In the genomic region with DNA sequence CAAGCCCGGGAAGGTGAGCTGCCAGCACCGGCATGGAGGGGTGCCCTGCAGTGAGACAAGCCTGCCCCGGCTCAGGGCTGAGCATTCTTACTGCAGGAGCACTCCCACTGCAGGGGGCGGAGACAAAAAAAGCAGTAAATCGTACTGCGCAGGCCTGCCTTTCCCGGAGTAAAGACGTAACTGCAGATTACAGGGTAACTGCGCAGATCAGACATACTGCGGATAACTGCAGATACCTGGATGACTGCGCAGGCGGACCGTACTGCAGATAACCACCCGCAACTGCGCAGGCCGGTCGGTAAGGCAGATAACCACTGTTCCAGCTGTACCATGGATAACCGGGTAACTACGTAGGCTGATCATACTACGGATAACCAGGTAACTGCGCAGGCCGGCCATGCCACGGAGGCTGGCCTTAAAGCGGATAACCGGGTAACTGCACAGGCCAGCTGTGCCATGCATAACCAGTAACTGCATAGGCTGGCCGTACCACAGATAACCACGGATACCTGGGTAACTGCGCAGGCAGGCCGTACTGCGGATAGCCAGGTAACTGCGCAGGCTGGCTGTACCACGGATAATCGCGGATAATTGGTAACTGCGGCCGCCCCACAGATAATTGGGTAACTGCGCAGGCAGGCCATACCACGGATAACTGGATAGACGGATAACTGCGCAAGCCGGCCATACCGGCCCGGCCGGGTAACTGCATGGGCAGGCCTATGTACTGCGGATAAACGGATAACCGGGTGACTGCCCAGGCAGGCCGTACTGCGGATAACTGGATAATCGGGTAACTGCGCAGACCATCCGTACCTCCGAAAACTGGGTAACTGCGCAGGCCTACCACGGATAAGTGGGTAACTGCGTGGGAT, we compare ENCODE assay signal across 7 mouse cellular contexts. TPM values are rescaled to one million over a fixed set of nuclear protein-coding genes. Genes with fewer than 3 reads are reported as not detected.
DNase-seq lines count a peak whose midpoint lies in the region; ATAC-seq lines count a peak whose summit lies in the region.

A gene (plus strand): TSS at position 171 of the 875 bp plus-strand sequence.

- peaks cover 35% of the 10 kb centered on the region for H3K9me3 ChIP-seq in intestine, embryonic 14.5 days (ENCODE audit: control insufficient read depth, low read length)
- H3K9me3 ChIP-seq in midbrain, embryonic 10.5 days (replicated peaks): peaks cover 40% of the 10 kb centered on the region

- 55% methylated on average over 56 of the region's 56 CpGs for WGBS in intestine, embryonic 14.5 days
- WGBS in midbrain, embryonic 10.5 days: 47% methylated on average over 56 of the region's 56 CpGs

- peaks cover 5% of the 10 kb centered on the region; the same call in 1 of the 2 replicates for H3K4me1 ChIP-seq in intestine, embryonic 14.5 days (replicated peaks; ENCODE audit: control insufficient read depth, insufficient read depth, low read length)
- peaks cover 41% of the 10 kb centered on the region for H3K4me1 ChIP-seq in midbrain, embryonic 10.5 days

- H3K4me2 ChIP-seq in intestine, embryonic 14.5 days (ENCODE audit: low read length): peak within 1 kb of the TSS; percentile 62

- peak; percentile 64 for ATAC-seq in intestine, embryonic 14.5 days (replicated peaks; ENCODE audit: low FRiP score, low TSS enrichment, low read depth)

- peak within 1 kb of the TSS; percentile 50 for H3K9ac ChIP-seq in intestine, embryonic 14.5 days (ENCODE audit: low read length)

- intact Hi-C loops in gastrocnemius, postnatal 14 days (cut with DNase I; ENCODE audit: low total_unique reads): no loop called here
- intact Hi-C loops in left cerebral cortex, postnatal 4 days (cut with DNase I): no loop called here

- peak within 1 kb of the TSS; percentile 56 for H3K4me3 ChIP-seq in intestine, embryonic 14.5 days (ENCODE audit: low read depth, low read length)
- peak within 1 kb of the TSS; percentile 71 for H3K4me3 ChIP-seq in midbrain, embryonic 10.5 days

- H3K27me3 ChIP-seq in intestine, embryonic 14.5 days (replicated peaks; ENCODE audit: control insufficient read depth, insufficient read depth, low read length): no peaks in the 10 kb centered on the region
- no peaks in the 10 kb centered on the region for H3K27me3 ChIP-seq in midbrain, embryonic 10.5 days (ENCODE audit: low read depth, poor library complexity, severe bottlenecking)

- peak; percentile 72 for DNase-seq in adrenal gland, adult 8-10 months
- DNase-seq in embryo, embryonic 10 days (ENCODE audit: low spot score): peak; percentile 74
- peak; percentile 29 for DNase-seq in gastrocnemius, postnatal 14 days
- peak; percentile 67 for DNase-seq in intestine, embryonic 14.5 days (ENCODE audit: low spot score)
- DNase-seq in left cerebral cortex, postnatal 4 days: peak; percentile 48
- DNase-seq in midbrain, embryonic 10.5 days (ENCODE audit: low spot score): peak; percentile 38
- DNase-seq in skeletal muscle tissue, adult 2 months (ENCODE audit: low read depth, low spot score): peak; percentile 55

- H3K27ac ChIP-seq in intestine, embryonic 14.5 days (ENCODE audit: low read depth): peak within 1 kb of the TSS; percentile 34; the same call in 1 of the 2 replicates
- peak within 1 kb of the TSS; percentile 85 for H3K27ac ChIP-seq in midbrain, embryonic 10.5 days (replicated peaks)

- H3K36me3 ChIP-seq in intestine, embryonic 14.5 days (ENCODE audit: control insufficient read depth, insufficient read depth, low read length): peaks cover 8% of the 10 kb centered on the region; the same call in 1 of the 2 replicates
- H3K36me3 ChIP-seq in midbrain, embryonic 10.5 days: peaks cover 69% of the 10 kb centered on the region

RNA-seq across cellular contexts. Expression of the gene that starts here (rescaled TPM):
- 10 to 100 TPM; 36.9 to 43.0 (median 39.3) TPM for total RNA-seq in adrenal gland, adult 8-10 months (2022)
- total RNA-seq in gastrocnemius, postnatal 14 days (2021): 10 to 100 TPM in 1 of 2 experiments, 1 to 10 TPM in 1; 8.8 to 10.5 TPM
- polyA plus RNA-seq in intestine, embryonic 14.5 days (2014; fragmentation: Nextera tagmentation; extraction: Ambion mirVana): 1.4 and 2.7 TPM in 2 replicates
- total RNA-seq in left cerebral cortex, postnatal 4 days (2021): 10 to 100 TPM; 28.8 to 33.1 TPM
- 2.9 and 3.2 TPM in 2 replicates for polyA plus RNA-seq in midbrain, embryonic 10.5 days (2016; fragmentation: Nextera tagmentation; extraction: Ambion mirVana)

Comparison
In these comparisons a context has a peak if more than half of its experiments do, and no peak if none do; other contexts are left out.
1. Peak in every context shown above with its lines: DNase-seq, ATAC-seq, H3K4me3 ChIP-seq and H3K27ac ChIP-seq.